Mouse (Mus musculus) lung, adult 2 months (tissue): ENCODE measurements around the gene Kcnc1. TPM values are rescaled to one million over a fixed set of nuclear protein-coding genes. Genes with fewer than 3 reads are reported as not detected.

ENCODE experiments used
- DNase-seq: peaks from one replicate; pipeline ENCODE4 v3.0.0; 2022
- H3K4me1 ChIP-seq: fragments of 200-500 bp; 2 replicates; pipeline ENCODE4 v1.6.1; 2011; ENCODE audit warnings: low read length; ENCODE audit not compliant: control insufficient read depth, insufficient read depth
- H3K4me3 ChIP-seq: fragments of 200-500 bp; replicated peaks from 2 replicates; pipeline ENCODE3; 2011; ENCODE audit warnings: low read depth, mild to moderate bottlenecking, control low read depth, low read length; ENCODE audit errors: extremely low read depth
- CTCF ChIP-seq: fragments of 200-500 bp; IDR thresholded peaks from 2 replicates; pipeline ENCODE4 v1.5.1; 2011; ENCODE audit warnings: mild to moderate bottlenecking, low read length, control low read depth; ENCODE audit not compliant: insufficient read depth
- POLR2A ChIP-seq: fragments of 200-500 bp; IDR thresholded peaks from 2 replicates; pipeline ENCODE4 v1.6.1; 2011; ENCODE audit warnings: low read depth, mild to moderate bottlenecking, control low read depth, low read length, borderline replicate concordance; ENCODE audit errors: extremely low read depth
- WGBS: fragments of 180-500 bp; shearing (Covaris S2); methylation state at CpG from one replicate; pipeline ENCODE4 v1.1.7; 2018; 5-methylcytosine and 5-hydroxymethylcytosine counted together
- polyA plus RNA-seq: library from polyadenylated mRNA; depleted of rRNA; stranded (reverse); fragments of >200 nt; gene quantifications from 2 replicates; pipeline ENCODE4 v1.2.3, GENCODE M21; 2012

Gene Kcnc1
- polyA plus RNA-seq, 1 experiment = 0.40 TPM

GRCm38 (mm10) chr7:46418102-46418622 is 21.9 kb downstream of the Kcnc1 start:
- Histone ChIP-seq H3K4me3 (no peak overlapping the region), H3K4me1 (no peaks in the 10 kb centered on the region)
- TF ChIP-seq POLR2A (no peak), CTCF (no peak)
- WGBS = 71% methylated on average over 16 of the region's 16 CpGs
- DNase-seq = no peak

DNA sequence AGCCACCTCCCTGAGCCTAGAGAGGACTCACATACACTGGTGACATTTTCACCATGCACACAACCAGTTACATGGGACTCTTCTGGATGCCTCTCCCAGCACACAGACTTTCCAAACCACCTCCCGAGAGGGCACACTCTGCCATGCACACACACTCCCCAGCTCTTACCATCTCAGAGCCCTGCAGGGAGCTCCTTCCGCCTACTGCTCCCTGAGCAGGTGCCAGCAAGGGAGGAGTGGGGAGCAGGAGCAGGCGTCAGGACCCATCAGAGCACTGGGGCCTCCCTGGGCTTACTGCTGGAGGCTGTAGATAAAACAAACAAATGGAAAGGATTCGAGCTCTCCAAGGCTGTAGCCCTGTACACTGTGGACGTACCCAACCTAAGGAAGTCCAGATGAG is 25.2 kb downstream of the Kcnc1 start:
- WGBS = 35% methylated on average over 5 of the region's 5 CpGs
- no peaks in the 10 kb centered on the region for H3K4me1 ChIP-seq
- no peak overlapping the region for H3K4me3 ChIP-seq
- TF ChIP-seq CTCF (no peak), POLR2A (no peak)
- no peak for DNase-seq

GRCm38 (mm10) chr7:46422052-46422763 is 25.9 kb downstream of the Kcnc1 start:
- WGBS = 79% methylated on average over 8 of the region's 8 CpGs
- H3K4me1 ChIP-seq = no peaks in the 10 kb centered on the region
- DNase-seq = no peak
- no peak for TF ChIP-seq CTCF
- TF ChIP-seq POLR2A = no peak
- no peak overlapping the region for H3K4me3 ChIP-seq

DNA sequence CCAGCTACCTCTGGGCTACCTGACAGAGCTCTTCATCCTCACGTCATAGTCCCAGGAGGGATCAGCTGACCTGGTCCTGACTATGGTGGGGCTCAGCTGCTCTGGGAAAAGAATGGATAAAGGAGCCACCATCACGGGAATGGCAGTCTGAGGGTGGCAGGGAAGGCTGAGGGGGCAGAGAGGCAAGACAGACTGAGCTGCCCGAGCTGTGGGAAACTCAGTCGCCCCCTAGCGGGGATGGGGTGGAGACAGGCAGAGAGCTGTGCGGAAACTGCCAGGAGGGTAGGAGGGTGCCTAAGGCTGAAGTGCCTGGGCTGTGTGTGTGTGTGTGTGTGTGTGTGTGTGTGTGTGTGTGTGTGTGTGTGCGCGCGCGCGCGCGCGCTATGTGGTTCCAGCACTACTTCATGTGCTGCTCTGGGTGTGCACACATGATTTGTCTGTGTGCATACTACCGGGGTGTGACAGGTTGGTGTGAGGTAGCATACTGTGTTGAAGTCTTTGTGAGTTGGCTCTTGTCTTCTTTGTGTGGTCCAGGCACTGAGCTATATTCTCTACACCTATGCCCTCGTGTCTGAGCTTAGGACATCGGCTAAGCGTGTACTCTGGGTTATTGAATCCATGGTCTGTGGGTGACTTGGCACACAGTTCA is 26.6 kb downstream of the Kcnc1 start:
- H3K4me1 ChIP-seq = no peaks in the 10 kb centered on the region
- 59% methylated on average over 18 of the region's 18 CpGs for WGBS
- H3K4me3 ChIP-seq = no peak overlapping the region
- no peak for TF ChIP-seq POLR2A
- peak; percentile 39; the same call in 1 of the 2 replicates for TF ChIP-seq CTCF
- peak; percentile 28 for DNase-seq

DNA sequence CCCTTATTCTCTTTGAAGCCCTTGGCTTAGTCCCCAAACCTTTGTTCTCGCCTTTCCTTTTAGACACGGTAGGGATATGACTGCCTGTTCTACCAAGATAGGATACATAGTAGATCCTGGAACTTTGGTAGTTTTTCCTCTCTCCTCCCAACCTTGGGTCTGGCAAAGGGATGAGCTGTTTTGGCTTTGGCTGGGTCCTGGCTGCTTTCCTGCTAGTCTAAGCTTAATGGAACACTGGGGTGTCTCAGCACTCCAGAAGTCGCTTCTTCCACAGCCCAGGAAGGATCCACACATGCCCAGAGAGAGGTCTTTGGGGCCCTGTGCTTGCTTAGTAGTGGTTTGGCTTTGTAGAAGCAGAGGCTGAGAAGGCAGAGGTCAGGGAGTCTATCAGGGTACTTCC is 27.7 kb downstream of the Kcnc1 start:
- no peak for DNase-seq
- WGBS = 58% methylated on average over 3 of the region's 3 CpGs
- Histone ChIP-seq H3K4me3 (no peak overlapping the region), H3K4me1 (no peaks in the 10 kb centered on the region)
- no peak for TF ChIP-seq POLR2A
- no peak for TF ChIP-seq CTCF

- 54% methylated on average over 4 of the region's 4 CpGs for WGBS
- no peak for DNase-seq
- no peaks in the 10 kb centered on the region for H3K4me1 ChIP-seq
- no peak for TF ChIP-seq CTCF
- no peak for TF ChIP-seq POLR2A
- H3K4me3 ChIP-seq = no peak overlapping the region
These were observed 28.7 kb downstream of the Kcnc1 start for GRCm38 (mm10) chr7:46425012-46425411.

- WGBS = 62% methylated on average over 5 of the region's 5 CpGs
- TF ChIP-seq CTCF (no peak), POLR2A (no peak)
- no peak overlapping the region for H3K4me3 ChIP-seq
- no peak for DNase-seq
- H3K4me1 ChIP-seq = no peaks in the 10 kb centered on the region
These were observed 37.6 kb downstream of the Kcnc1 start for GRCm38 (mm10) chr7:46433874-46434273.

DNA sequence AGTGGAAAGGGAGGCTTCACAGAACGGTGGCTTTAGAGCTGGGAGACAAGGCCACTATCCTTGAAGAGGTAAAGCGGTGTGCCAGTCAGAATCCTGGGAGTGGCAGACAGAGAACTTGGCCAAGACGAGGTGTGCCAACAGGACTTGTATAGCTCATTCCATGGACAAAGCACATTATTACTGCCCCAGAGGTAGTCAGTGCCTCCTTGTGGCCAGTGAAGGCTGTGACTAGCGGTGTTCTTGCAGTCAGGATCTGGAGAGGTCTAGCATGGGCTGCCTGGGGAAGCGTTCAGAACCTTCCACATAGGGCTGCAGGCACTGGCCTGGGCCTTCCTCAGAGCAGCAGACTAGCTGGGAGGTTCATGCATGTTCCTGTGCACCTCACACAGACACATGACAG is 39.5 kb downstream of the Kcnc1 start:
- WGBS = 86% methylated on average over 5 of the region's 5 CpGs
- H3K4me3 ChIP-seq = no peak overlapping the region
- no peak for DNase-seq
- no peaks in the 10 kb centered on the region for H3K4me1 ChIP-seq
- TF ChIP-seq CTCF (no peak), POLR2A (no peak)

DNA sequence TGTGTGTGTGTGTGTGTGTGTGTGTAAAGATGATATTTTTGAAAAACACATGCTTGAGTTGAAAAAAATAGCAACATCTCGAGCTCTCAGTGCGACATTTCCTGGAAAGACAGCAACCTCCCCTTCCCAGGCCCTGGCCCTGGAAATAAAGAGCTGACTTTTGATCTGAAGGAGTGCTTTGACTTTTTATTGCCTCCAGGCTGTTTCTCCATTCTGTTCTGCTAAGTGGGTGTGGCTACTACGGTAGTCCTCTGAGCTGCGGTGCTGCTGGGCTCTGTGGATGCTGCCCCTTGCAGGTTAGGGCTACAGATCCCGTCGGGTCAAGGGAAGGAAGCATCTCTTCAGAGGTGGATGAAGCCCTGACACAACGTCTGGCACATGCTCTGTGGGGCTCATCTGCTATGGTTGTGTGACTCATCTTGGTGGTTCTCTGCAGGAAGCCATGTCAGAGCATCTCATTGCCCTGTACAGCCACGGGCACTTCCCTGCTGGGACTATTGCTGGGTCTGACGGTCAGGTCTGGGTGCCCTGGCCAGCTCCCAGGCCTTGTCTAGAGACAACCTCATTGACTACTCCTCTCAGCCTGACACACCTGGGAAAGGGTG is 42.3 kb downstream of the Kcnc1 start:
- Histone ChIP-seq H3K4me1 (no peaks in the 10 kb centered on the region), H3K4me3 (no peak overlapping the region)
- WGBS = 54% methylated on average over 9 of the region's 9 CpGs
- no peak for DNase-seq
- no peak for TF ChIP-seq CTCF
- TF ChIP-seq POLR2A = no peak

DNA sequence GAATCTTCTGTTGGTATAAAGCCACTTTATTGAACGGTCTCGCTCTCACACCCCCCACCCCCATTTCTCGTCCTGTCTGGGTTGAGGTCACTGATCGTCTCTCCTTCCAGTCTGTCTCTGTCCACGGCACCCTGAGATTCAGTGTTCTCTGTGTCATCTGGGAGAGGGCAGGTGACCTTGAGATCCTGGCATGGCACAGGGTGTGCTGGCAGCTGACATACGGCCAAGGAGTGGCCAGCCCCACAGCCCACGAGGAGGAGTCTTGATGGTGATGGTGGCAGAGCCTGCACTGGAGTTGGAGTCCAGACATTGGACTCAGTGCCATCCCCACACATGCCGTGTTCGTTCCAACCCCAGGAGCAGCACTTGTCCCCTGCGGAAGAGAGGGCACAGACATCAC is 46.9 kb downstream of the Kcnc1 start:
- TF ChIP-seq CTCF (no peak), POLR2A (no peak)
- Histone ChIP-seq H3K4me1 (no peaks in the 10 kb centered on the region), H3K4me3 (no peak overlapping the region)
- DNase-seq = no peak
- 86% methylated on average over 10 of the region's 10 CpGs for WGBS
